16 mouse cellular contexts compared by ENCODE assay signal in genomic region chr2:26447451-26447850, GRCm38 (mm10). TPM values are rescaled to one million over a fixed set of nuclear protein-coding genes. Genes with fewer than 3 reads are reported as not detected.
DNase-seq lines count a peak whose midpoint lies in the region; ATAC-seq lines count a peak whose summit lies in the region.
"Had no signal": no experiment of that assay in that cellular context is flagged by ENCODE, and none has a peak within 500 bp of the region (broad histone marks: within the 10 kb centered on the region; RNA-seq: fewer than 3 reads in every experiment).

No protein-coding gene starts in this region.

- no peak for ATAC-seq in forebrain, embryonic 12.5 days (ENCODE audit: low FRiP score)
- no peak for ATAC-seq in forebrain, embryonic 11.5 days (replicated peaks; ENCODE audit: low FRiP score)
- no peak for ATAC-seq in kidney, embryonic 15.5 days (replicated peaks; ENCODE audit: low FRiP score)
- ATAC-seq in neural tube, embryonic 12.5 days (ENCODE audit: low FRiP score, low read depth) = no peak
- ATAC-seq: inflammation-experienced regulatory T-cells, adult 6 months had no signal

- no peaks in the 10 kb centered on the region for H3K27me3 ChIP-seq in forebrain, embryonic 12.5 days
- no peaks in the 10 kb centered on the region for H3K27me3 ChIP-seq in forebrain, embryonic 11.5 days (ENCODE audit: control insufficient read depth, insufficient read depth, low read length)
- H3K27me3 ChIP-seq in kidney, embryonic 15.5 days = no peaks in the 10 kb centered on the region
- no peaks in the 10 kb centered on the region for H3K27me3 ChIP-seq in neural tube, embryonic 12.5 days (replicated peaks)
- H3K27me3 ChIP-seq: liver, embryonic 15.5 days had no signal

- peak overlapping the region; percentile 40; the same call in 1 of the 2 replicates for H3K9ac ChIP-seq in forebrain, embryonic 12.5 days
- no peak overlapping the region for H3K9ac ChIP-seq in forebrain, embryonic 11.5 days (ENCODE audit: low read length)
- H3K9ac ChIP-seq in kidney, embryonic 15.5 days = peak overlapping the region; percentile 18; the same call in 1 of the 2 replicates
- H3K9ac ChIP-seq in neural tube, embryonic 12.5 days = no peak overlapping the region

- H3K9me3 ChIP-seq in forebrain, embryonic 12.5 days = no peaks in the 10 kb centered on the region
- H3K9me3 ChIP-seq in forebrain, embryonic 11.5 days (ENCODE audit: control insufficient read depth, low read length) = no peaks in the 10 kb centered on the region
- no peaks in the 10 kb centered on the region for H3K9me3 ChIP-seq in kidney, embryonic 15.5 days (replicated peaks)
- H3K9me3 ChIP-seq in neural tube, embryonic 12.5 days = no peaks in the 10 kb centered on the region
- H3K9me3 ChIP-seq: liver, embryonic 15.5 days had no signal

- H3K4me3 ChIP-seq in forebrain, embryonic 12.5 days (replicated peaks) = no peak overlapping the region
- H3K4me3 ChIP-seq in forebrain, embryonic 11.5 days (ENCODE audit: low read depth, low read length) = no peak overlapping the region
- no peak overlapping the region; the same call in 1 of the 2 replicates for H3K4me3 ChIP-seq in kidney, embryonic 15.5 days (replicated peaks)
- H3K4me3 ChIP-seq in neural tube, embryonic 12.5 days = no peak overlapping the region

- no peak overlapping the region for H3K4me2 ChIP-seq in forebrain, embryonic 12.5 days
- no peak overlapping the region for H3K4me2 ChIP-seq in forebrain, embryonic 11.5 days (ENCODE audit: low read depth, low read length, severe bottlenecking)
- no peak overlapping the region for H3K4me2 ChIP-seq in kidney, embryonic 15.5 days
- H3K4me2 ChIP-seq in neural tube, embryonic 12.5 days (replicated peaks) = 0 out of 2 replicates have a peak overlapping the region, but pooled peaks have one; percentile 10

- H3K27ac ChIP-seq in forebrain, embryonic 12.5 days = no peak overlapping the region
- H3K27ac ChIP-seq in forebrain, embryonic 11.5 days (ENCODE audit: low read depth, low read length) = no peak overlapping the region
- no peak overlapping the region for H3K27ac ChIP-seq in kidney, embryonic 15.5 days
- no peak overlapping the region for H3K27ac ChIP-seq in neural tube, embryonic 12.5 days
- H3K27ac ChIP-seq: left cerebral cortex, adult 2 months; liver, embryonic 15.5 days had no signal

- DNase-seq in forebrain, embryonic 11.5 days (ENCODE audit: low spot score) = no peak
- DNase-seq in kidney, postnatal 14 days = no peak
- no peak for DNase-seq in neural tube, embryonic 10.5 days (ENCODE audit: extremely low spot score, low spot score)
- no peak for DNase-seq in adrenal gland, adult 8-10 months
- no peak for DNase-seq in B cell, adult 2 months
- DNase-seq: cerebellum, adult 2 months; embryo, embryonic 11 days; gastrocnemius, postnatal 25 days; kidney, postnatal 36 days; right cerebral cortex, adult 18-20 months had no signal

- 78% methylated on average over 1 of the region's 1 CpGs for WGBS in forebrain, embryonic 12.5 days
- WGBS in forebrain, embryonic 11.5 days = 94% methylated on average over 1 of the region's 1 CpGs
- WGBS in kidney, embryonic 15.5 days = 82% methylated on average over 1 of the region's 1 CpGs
- WGBS in neural tube, embryonic 12.5 days = 66% methylated on average over 1 of the region's 1 CpGs

- H3K36me3 ChIP-seq in forebrain, embryonic 12.5 days (replicated peaks) = no peaks in the 10 kb centered on the region
- no peaks in the 10 kb centered on the region for H3K36me3 ChIP-seq in forebrain, embryonic 11.5 days (ENCODE audit: control insufficient read depth, insufficient read depth, low read length)
- H3K36me3 ChIP-seq in kidney, embryonic 15.5 days = no peaks in the 10 kb centered on the region
- H3K36me3 ChIP-seq in neural tube, embryonic 12.5 days = no peaks in the 10 kb centered on the region
- H3K36me3 ChIP-seq: liver, embryonic 15.5 days had no signal

- peaks cover 37% of the 10 kb centered on the region for H3K4me1 ChIP-seq in forebrain, embryonic 12.5 days
- peaks cover 13% of the 10 kb centered on the region; the same call in 1 of the 2 replicates for H3K4me1 ChIP-seq in forebrain, embryonic 11.5 days (replicated peaks; ENCODE audit: control insufficient read depth, insufficient read depth, low read length)
- peaks cover 40% of the 10 kb centered on the region for H3K4me1 ChIP-seq in kidney, embryonic 15.5 days
- peaks cover 35% of the 10 kb centered on the region for H3K4me1 ChIP-seq in neural tube, embryonic 12.5 days

RNA-seq across cellular contexts. Expression of gene Sec16a, which starts 2.4 kb away (rescaled TPM):
- polyA plus RNA-seq in forebrain, embryonic 12.5 days (2016; fragmentation: Nextera tagmentation; extraction: Ambion mirVana) = 30.0 and 33.9 TPM in 2 replicates
- polyA plus RNA-seq in forebrain, embryonic 11.5 days (2014; fragmentation: Nextera tagmentation; extraction: Ambion mirVana) = 39.3 and 40.9 TPM in 2 replicates
- polyA plus RNA-seq in kidney, embryonic 15.5 days (2015; fragmentation: Nextera tagmentation; extraction: Ambion mirVana) = 25.3 and 26.0 TPM in 2 replicates
- polyA plus RNA-seq in neural tube, embryonic 12.5 days (2016; fragmentation: Nextera tagmentation; extraction: Ambion mirVana) = 26.0 and 26.3 TPM in 2 replicates
- 10 to 100 TPM; 62.3 to 73.6 (median 67.1) TPM for total RNA-seq in adrenal gland, adult 8-10 months (2022)

RNA-seq across cellular contexts. Expression of gene Inpp5e, which starts 38.4 kb away (rescaled TPM):
- 29.2 and 30.6 TPM in 2 replicates for polyA plus RNA-seq in forebrain, embryonic 12.5 days (2016; fragmentation: Nextera tagmentation; extraction: Ambion mirVana)
- polyA plus RNA-seq in forebrain, embryonic 11.5 days (2014; fragmentation: Nextera tagmentation; extraction: Ambion mirVana) = 26.7 and 31.3 TPM in 2 replicates
- polyA plus RNA-seq in kidney, embryonic 15.5 days (2015; fragmentation: Nextera tagmentation; extraction: Ambion mirVana) = 22.4 and 25.8 TPM in 2 replicates
- 29.7 and 32.7 TPM in 2 replicates for polyA plus RNA-seq in neural tube, embryonic 12.5 days (2016; fragmentation: Nextera tagmentation; extraction: Ambion mirVana)
- 10 to 100 TPM; 20.8 to 35.3 (median 24.1) TPM for total RNA-seq in adrenal gland, adult 8-10 months (2022)

RNA-seq across cellular contexts. Expression of gene Pmpca, which starts 58.3 kb away (rescaled TPM):
- polyA plus RNA-seq in forebrain, embryonic 12.5 days (2016; fragmentation: Nextera tagmentation; extraction: Ambion mirVana) = 120 and 123 TPM in 2 replicates
- polyA plus RNA-seq in forebrain, embryonic 11.5 days (2014; fragmentation: Nextera tagmentation; extraction: Ambion mirVana) = 130 and 131 TPM in 2 replicates
- 113 TPM in 2 replicates for polyA plus RNA-seq in kidney, embryonic 15.5 days (2015; fragmentation: Nextera tagmentation; extraction: Ambion mirVana)
- 113 and 115 TPM in 2 replicates for polyA plus RNA-seq in neural tube, embryonic 12.5 days (2016; fragmentation: Nextera tagmentation; extraction: Ambion mirVana)
- total RNA-seq in adrenal gland, adult 8-10 months (2022) = 100 to 1,000 TPM; 138 to 155 (median 142) TPM

RNA-seq across cellular contexts. Expression of gene Entr1, which starts 58.3 kb away (rescaled TPM):
- polyA plus RNA-seq in forebrain, embryonic 12.5 days (2016; fragmentation: Nextera tagmentation; extraction: Ambion mirVana) = 167 and 173 TPM in 2 replicates
- 137 and 142 TPM in 2 replicates for polyA plus RNA-seq in forebrain, embryonic 11.5 days (2014; fragmentation: Nextera tagmentation; extraction: Ambion mirVana)
- polyA plus RNA-seq in kidney, embryonic 15.5 days (2015; fragmentation: Nextera tagmentation; extraction: Ambion mirVana) = 110 and 115 TPM in 2 replicates
- polyA plus RNA-seq in neural tube, embryonic 12.5 days (2016; fragmentation: Nextera tagmentation; extraction: Ambion mirVana) = 177 and 180 TPM in 2 replicates
- total RNA-seq in adrenal gland, adult 8-10 months (2022) = 100 to 1,000 TPM in 3 of 4 experiments, 10 to 100 TPM in 1; 97.8 to 120 (median 110) TPM

Comparison
In these comparisons a context has a peak if more than half of its experiments do, and no peak if none do; other contexts are left out.
1. H3K9ac ChIP-seq: peak in forebrain, embryonic 12.5 days (single experiment) and kidney, embryonic 15.5 days (single experiment); none in forebrain, embryonic 11.5 days (single experiment) and neural tube, embryonic 12.5 days (single experiment).